Comparison of ENCODE assay signal across 34 mouse cellular contexts in the genomic region with DNA sequence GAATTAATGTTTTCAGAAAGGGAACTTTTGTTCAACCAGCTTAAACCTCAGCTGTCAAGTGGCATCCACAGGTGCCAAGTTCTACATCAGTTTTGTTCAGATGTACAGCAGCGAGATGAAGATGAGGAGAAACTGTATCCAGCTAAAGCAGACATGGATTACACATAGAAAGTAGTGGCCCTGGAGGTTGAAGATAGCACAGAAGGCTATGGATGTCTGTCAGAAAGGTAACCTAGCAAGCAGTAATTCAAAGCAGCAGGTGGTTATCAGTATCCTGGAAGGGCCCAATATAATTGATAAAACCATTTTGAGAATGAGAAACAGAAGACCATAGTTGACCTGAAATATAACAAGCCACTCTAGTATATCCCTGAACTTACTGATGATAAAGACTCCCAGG. TPM values are rescaled to one million over a fixed set of nuclear protein-coding genes. Genes with fewer than 3 reads are reported as not detected.
DNase-seq lines count a peak whose midpoint lies in the region; ATAC-seq and TF ChIP-seq lines count a peak whose summit lies in the region.
"Had no signal": no experiment of that assay in that cellular context is flagged by ENCODE, and none has a peak within 500 bp of the region (broad histone marks: within the 10 kb centered on the region; RNA-seq: fewer than 3 reads in every experiment).

No protein-coding gene starts in this region.

- H3K4me1 ChIP-seq in G1E (ENCODE audit: insufficient read depth, low read depth, low read length) = peaks cover 12% of the 10 kb centered on the region
- peaks cover 16% of the 10 kb centered on the region for H3K4me1 ChIP-seq in liver, embryonic 12.5 days
- H3K4me1 ChIP-seq in liver, embryonic 15.5 days (replicated peaks) = peaks cover 12% of the 10 kb centered on the region; the same call in 1 of the 2 replicates
- no peaks in the 10 kb centered on the region for H3K4me1 ChIP-seq in embryonic facial prominence, embryonic 10.5 days
- no peaks in the 10 kb centered on the region for H3K4me1 ChIP-seq in kidney, adult 2 months (ENCODE audit: control insufficient read depth, insufficient read depth, low read length)
- H3K4me1 ChIP-seq: embryonic facial prominence, embryonic 13.5 days; forebrain, embryonic 12.5 days; forebrain, embryonic 15.5 days; heart, embryonic 10.5 days; heart, embryonic 13.5 days had no signal

- no peak overlapping the region for H3K4me3 ChIP-seq in G1E (ENCODE audit: low read depth, low read length)
- H3K4me3 ChIP-seq in liver, embryonic 12.5 days = no peak overlapping the region
- H3K4me3 ChIP-seq in liver, embryonic 15.5 days (replicated peaks) = no peak overlapping the region
- no peak overlapping the region for H3K4me3 ChIP-seq in embryonic facial prominence, embryonic 10.5 days
- H3K4me3 ChIP-seq in kidney, adult 2 months (ENCODE audit: insufficient read depth, low read depth, low read length) = no peak overlapping the region
- H3K4me3 ChIP-seq: embryonic facial prominence, embryonic 13.5 days; erythroblast, embryonic 14.5 days; forebrain, embryonic 12.5 days; forebrain, embryonic 15.5 days; heart, adult 2 months; heart, embryonic 10.5 days; heart, embryonic 13.5 days had no signal

- no peak for DNase-seq in G1E (ENCODE audit: low spot score)
- no peak for DNase-seq in ovary, postnatal 14 days (ENCODE audit: low spot score)
- DNase-seq in embryonic facial prominence, embryonic 10.5 days (ENCODE audit: low spot score) = no peak
- DNase-seq in kidney, adult 2 months = no peak
- DNase-seq: adrenal gland, adult 8-10 months; adrenal gland, postnatal 25 days; B cell, adult 2 months; cerebellum, adult 2 months; cerebellum, adult 9-11 months; cerebellum, postnatal 25 days; gastrocnemius, postnatal 36 days; heart, adult 2 months; heart, postnatal 14 days; heart, postnatal 4 days had no signal

- no peak overlapping the region for H3K4me2 ChIP-seq in liver, embryonic 12.5 days
- no peak overlapping the region for H3K4me2 ChIP-seq in liver, embryonic 15.5 days
- H3K4me2 ChIP-seq: embryonic facial prominence, embryonic 13.5 days; forebrain, embryonic 12.5 days; forebrain, embryonic 15.5 days; heart, embryonic 13.5 days; hindbrain, embryonic 14.5 days had no signal

- no peak for TF ChIP-seq CTCF in G1E (IDR thresholded peaks at IDR 0.05; ENCODE audit: low read depth, low read length)
- TF ChIP-seq CTCF in kidney, adult 2 months (conservative IDR thresholded peaks at IDR 0.05; ENCODE audit: insufficient read depth, insufficient read length, low read depth, low read length) = no peak

- no peak overlapping the region for H3K27ac ChIP-seq in liver, embryonic 12.5 days
- no peak overlapping the region for H3K27ac ChIP-seq in liver, embryonic 15.5 days (replicated peaks)
- H3K27ac ChIP-seq in embryonic facial prominence, embryonic 10.5 days (replicated peaks) = no peak overlapping the region
- no peak overlapping the region for H3K27ac ChIP-seq in kidney, adult 2 months (ENCODE audit: insufficient read depth, low read depth, low read length)
- H3K27ac ChIP-seq: embryonic facial prominence, embryonic 13.5 days; forebrain, embryonic 12.5 days; forebrain, embryonic 15.5 days; heart, adult 2 months; heart, embryonic 10.5 days; heart, embryonic 13.5 days; hindbrain, embryonic 14.5 days; hindbrain, postnatal 0 days had no signal

- no peak overlapping the region for H3K9ac ChIP-seq in liver, embryonic 12.5 days
- no peak overlapping the region for H3K9ac ChIP-seq in liver, embryonic 15.5 days
- H3K9ac ChIP-seq: embryonic facial prominence, embryonic 13.5 days; forebrain, embryonic 12.5 days; forebrain, embryonic 15.5 days; heart, embryonic 13.5 days; hindbrain, embryonic 14.5 days had no signal

- 53% methylated on average over 1 of the region's 1 CpGs for WGBS in liver, embryonic 12.5 days (ENCODE audit: insufficient replicate concordance)
- WGBS in liver, embryonic 15.5 days (ENCODE audit: insufficient replicate concordance) = 49% methylated on average over 1 of the region's 1 CpGs
- WGBS in embryonic facial prominence, embryonic 10.5 days = 91% methylated on average over 1 of the region's 1 CpGs
- WGBS in kidney, adult 2 months = 100% methylated on average over 1 of the region's 1 CpGs

- H3K27me3 ChIP-seq in G1E (ENCODE audit: insufficient read depth, low read length) = no peaks in the 10 kb centered on the region
- no peaks in the 10 kb centered on the region for H3K27me3 ChIP-seq in liver, embryonic 12.5 days (replicated peaks)
- H3K27me3 ChIP-seq in liver, embryonic 15.5 days = no peaks in the 10 kb centered on the region
- no peaks in the 10 kb centered on the region for H3K27me3 ChIP-seq in embryonic facial prominence, embryonic 10.5 days (replicated peaks; ENCODE audit: low read depth, poor library complexity, severe bottlenecking)
- no peaks in the 10 kb centered on the region for H3K27me3 ChIP-seq in kidney, adult 2 months (replicated peaks; ENCODE audit: control insufficient read depth, insufficient read depth, low read length)
- H3K27me3 ChIP-seq: CH12.LX; embryonic facial prominence, embryonic 13.5 days; forebrain, embryonic 12.5 days; forebrain, embryonic 15.5 days; heart, embryonic 13.5 days had no signal

- TF ChIP-seq POLR2A in kidney, adult 2 months (IDR thresholded peaks at IDR 0.05; ENCODE audit: low read depth, low read length) = no peak

- ATAC-seq in G1E (ENCODE audit: extremely low read depth, insufficient number of reproducible peaks, low FRiP score, poor library complexity, severe bottlenecking) = peak; percentile 2; the same call in 1 of the 2 replicates
- peak; percentile 71 for ATAC-seq in liver, embryonic 12.5 days
- ATAC-seq in liver, embryonic 15.5 days (ENCODE audit: insufficient read depth) = peak; percentile 37; the same call in 1 of the 2 replicates
- ATAC-seq in megakaryocyte progenitor cell, adult 5-6 weeks (replicated peaks; ENCODE audit: poor library complexity) = 0 out of 2 replicates have a peak, but pooled peaks have one; percentile 29
- ATAC-seq: activated CD4-positive, CD25-positive, alpha-beta regulatory T cell, adult 4 months; forebrain, embryonic 15.5 days; hindbrain, postnatal 0 days had no signal

- no peaks in the 10 kb centered on the region for H3K9me3 ChIP-seq in G1E (replicated peaks)
- H3K9me3 ChIP-seq in liver, embryonic 12.5 days (replicated peaks) = no peaks in the 10 kb centered on the region
- H3K9me3 ChIP-seq in liver, embryonic 15.5 days (replicated peaks) = no peaks in the 10 kb centered on the region
- H3K9me3 ChIP-seq in embryonic facial prominence, embryonic 10.5 days = no peaks in the 10 kb centered on the region
- H3K9me3 ChIP-seq: embryonic facial prominence, embryonic 13.5 days; forebrain, embryonic 12.5 days; forebrain, embryonic 15.5 days; heart, embryonic 10.5 days; heart, embryonic 13.5 days had no signal

- peaks cover 97% of the 10 kb centered on the region for H3K36me3 ChIP-seq in G1E (replicated peaks)
- H3K36me3 ChIP-seq in liver, embryonic 12.5 days = peaks cover 96% of the 10 kb centered on the region
- H3K36me3 ChIP-seq in liver, embryonic 15.5 days (replicated peaks) = peaks cover 91% of the 10 kb centered on the region
- H3K36me3 ChIP-seq in embryonic facial prominence, embryonic 10.5 days (replicated peaks) = peaks cover 99% of the 10 kb centered on the region
- H3K36me3 ChIP-seq in kidney, adult 2 months (ENCODE audit: control insufficient read depth, insufficient read depth, low read length) = peaks cover 14% of the 10 kb centered on the region

RNA-seq across cellular contexts. Expression of a gene that starts 8.7 kb away (rescaled TPM):
- total RNA-seq in G1E (2014; fragmentation: Nextera tagmentation) (552 and 575 TPM in 2 replicates), G1E (2017) (387 and 411 TPM in 2 replicates)
- 366 and 539 TPM in 2 replicates for polyA plus RNA-seq in G1E (2012)
- 208 TPM in 2 replicates for polyA plus RNA-seq in liver, embryonic 12.5 days (2016; fragmentation: Nextera tagmentation; extraction: Ambion mirVana)
- 153 and 171 TPM in 2 replicates for polyA plus RNA-seq in liver, embryonic 15.5 days (2015; fragmentation: Nextera tagmentation; extraction: Ambion mirVana)
- 118 and 129 TPM in 2 replicates for total RNA-seq in megakaryocyte progenitor cell, adult 5-6 weeks (2015)
- 65.0 and 106 TPM in 2 replicates for total RNA-seq in megakaryocyte progenitor cell, adult 5-6 weeks (2017)
- polyA plus RNA-seq in embryonic facial prominence, embryonic 10.5 days (2016; fragmentation: Nextera tagmentation; extraction: Ambion mirVana) = 193 and 203 TPM in 2 replicates
- 59.7 and 68.4 TPM in 2 replicates for polyA plus RNA-seq in kidney, adult 2 months (2012; rRNA removed)

RNA-seq across cellular contexts. Expression of a gene that starts 34.9 kb away (rescaled TPM):
- total RNA-seq in G1E (2014; fragmentation: Nextera tagmentation) (not detected in 2 replicates), G1E (2017) (not detected in 2 replicates)
- not detected in 2 replicates for polyA plus RNA-seq in G1E (2012)
- polyA plus RNA-seq in liver, embryonic 12.5 days (2016; fragmentation: Nextera tagmentation; extraction: Ambion mirVana) = not detected in 2 replicates
- 0.07 and 0.10 TPM in 2 replicates for polyA plus RNA-seq in liver, embryonic 15.5 days (2015; fragmentation: Nextera tagmentation; extraction: Ambion mirVana)
- not detected in 2 replicates for total RNA-seq in megakaryocyte progenitor cell, adult 5-6 weeks (2015)
- not detected in 2 replicates for total RNA-seq in megakaryocyte progenitor cell, adult 5-6 weeks (2017)
- polyA plus RNA-seq in embryonic facial prominence, embryonic 10.5 days (2016; fragmentation: Nextera tagmentation; extraction: Ambion mirVana) = 0.25 TPM in 1 of 2 replicates, not detected in the other
- not detected in 2 replicates for polyA plus RNA-seq in kidney, adult 2 months (2012; rRNA removed)
- total RNA-seq: adrenal gland, adult 8-10 months; adrenal gland, postnatal 25 days; CH12.LX; common myeloid progenitor, adult 5-6 weeks; gastrocnemius, adult 8-10 months; gastrocnemius, postnatal 36 days; granulocyte monocyte progenitor cell, adult 5-6 weeks; heart, adult 2 months; heart, postnatal 14 days; heart, postnatal 4 days; hindbrain, postnatal 0 days; MEL had no signal
- polyA plus RNA-seq: brain, embryonic 14.5 days; cerebellum, adult 2 months; erythroblast, embryonic 14.5 days; forebrain, embryonic 15.5 days; heart, adult 2 months; heart, embryonic 10.5 days; heart, embryonic 13.5 days; hindbrain, embryonic 11.5 days; hindbrain, embryonic 14.5 days; hindbrain, postnatal 0 days had no signal

RNA-seq across cellular contexts. Expression of a gene that starts 37.7 kb away (rescaled TPM):
- total RNA-seq in G1E (2014; fragmentation: Nextera tagmentation) (not detected in 2 replicates), G1E (2017) (not detected in 2 replicates)
- not detected in 2 replicates for polyA plus RNA-seq in G1E (2012)
- not detected in 2 replicates for polyA plus RNA-seq in liver, embryonic 12.5 days (2016; fragmentation: Nextera tagmentation; extraction: Ambion mirVana)
- polyA plus RNA-seq in liver, embryonic 15.5 days (2015; fragmentation: Nextera tagmentation; extraction: Ambion mirVana) = not detected in 2 replicates
- total RNA-seq in megakaryocyte progenitor cell, adult 5-6 weeks (2015) = not detected in 2 replicates
- total RNA-seq in megakaryocyte progenitor cell, adult 5-6 weeks (2017) = not detected in 2 replicates
- polyA plus RNA-seq in embryonic facial prominence, embryonic 10.5 days (2016; fragmentation: Nextera tagmentation; extraction: Ambion mirVana) = not detected in 2 replicates
- polyA plus RNA-seq in kidney, adult 2 months (2012; rRNA removed) = not detected in 2 replicates
- total RNA-seq: adrenal gland, adult 8-10 months; adrenal gland, postnatal 25 days; CH12.LX; common myeloid progenitor, adult 5-6 weeks; gastrocnemius, adult 8-10 months; gastrocnemius, postnatal 36 days; granulocyte monocyte progenitor cell, adult 5-6 weeks; heart, adult 2 months; heart, postnatal 14 days; heart, postnatal 4 days; hindbrain, postnatal 0 days; MEL had no signal
- polyA plus RNA-seq: activated CD4-positive, CD25-positive, alpha-beta regulatory T cell, adult 4 months; brain, embryonic 14.5 days; cerebellum, adult 2 months; embryonic facial prominence, embryonic 13.5 days; erythroblast, embryonic 14.5 days; forebrain, embryonic 12.5 days; forebrain, embryonic 15.5 days; heart, adult 2 months; heart, embryonic 10.5 days; heart, embryonic 13.5 days; heart, embryonic 16.5 days; hindbrain, embryonic 11.5 days; hindbrain, embryonic 14.5 days; hindbrain, postnatal 0 days had no signal

Comparison
In these comparisons a context has a peak if more than half of its experiments do, and no peak if none do; other contexts are left out.
1. ATAC-seq: peak in every context shown above with its lines; median percentile 71 in liver, embryonic 12.5 days; 37 in liver, embryonic 15.5 days; 29 in megakaryocyte progenitor cell, adult 5-6 weeks; 2 in G1E.